Mouse (Mus musculus): ENCODE data around the gene Gm37240.

Gm37240 gene

GRCm38 (mm10) chr3:85391756-85392155, 495.6 kb downstream of the Gm37240 start:
- no peak for DNase-seq (ENCODE audit: low spot score)

DNA sequence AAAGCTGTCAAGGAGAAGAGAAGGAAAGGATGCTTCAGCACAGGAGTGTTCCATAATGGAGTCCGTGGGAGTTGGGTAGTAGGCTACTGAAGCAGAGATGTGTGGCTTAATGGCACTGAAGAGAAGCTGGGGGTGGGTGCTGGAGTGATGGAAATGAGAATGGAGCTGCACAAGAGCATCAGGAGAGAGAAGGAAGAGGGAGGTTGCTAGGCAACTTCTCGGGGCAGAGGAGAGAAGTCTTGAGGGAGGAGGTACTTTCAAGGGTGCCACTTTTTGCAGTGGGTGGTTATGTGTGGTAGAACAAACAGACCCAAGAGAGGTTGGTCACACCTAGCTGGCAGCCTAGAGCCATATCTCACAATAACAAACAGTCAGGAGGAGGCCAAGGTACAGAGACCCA, 496.2 kb downstream of the Gm37240 start:
- no peak for DNase-seq (ENCODE audit: low spot score)

- no peak for DNase-seq (ENCODE audit: low spot score)
Measured at GRCm38 (mm10) chr3:85385371-85385770, 501.9 kb downstream of the Gm37240 start.

DNA sequence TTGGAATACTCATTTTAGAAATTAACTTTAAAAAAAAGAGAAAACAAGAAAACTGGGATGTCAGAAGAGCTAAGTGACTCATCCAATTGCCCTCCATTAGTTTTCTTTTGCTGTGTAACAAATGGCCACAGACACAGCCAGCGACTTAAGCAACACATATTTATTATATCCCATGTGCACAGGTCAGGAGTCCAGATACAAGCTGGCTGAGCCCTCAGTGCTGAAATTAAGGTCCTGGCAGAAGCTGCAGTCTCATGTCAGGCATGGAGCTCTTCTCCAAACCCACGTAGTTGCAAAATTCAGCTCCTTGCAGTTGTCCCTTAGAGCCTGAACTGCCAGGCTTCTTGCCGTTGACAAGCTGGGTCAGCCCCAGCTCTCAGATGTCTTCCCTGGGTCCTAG, 504.0 kb downstream of the Gm37240 start:
- DNase-seq (ENCODE audit: low spot score): no peak

DNA sequence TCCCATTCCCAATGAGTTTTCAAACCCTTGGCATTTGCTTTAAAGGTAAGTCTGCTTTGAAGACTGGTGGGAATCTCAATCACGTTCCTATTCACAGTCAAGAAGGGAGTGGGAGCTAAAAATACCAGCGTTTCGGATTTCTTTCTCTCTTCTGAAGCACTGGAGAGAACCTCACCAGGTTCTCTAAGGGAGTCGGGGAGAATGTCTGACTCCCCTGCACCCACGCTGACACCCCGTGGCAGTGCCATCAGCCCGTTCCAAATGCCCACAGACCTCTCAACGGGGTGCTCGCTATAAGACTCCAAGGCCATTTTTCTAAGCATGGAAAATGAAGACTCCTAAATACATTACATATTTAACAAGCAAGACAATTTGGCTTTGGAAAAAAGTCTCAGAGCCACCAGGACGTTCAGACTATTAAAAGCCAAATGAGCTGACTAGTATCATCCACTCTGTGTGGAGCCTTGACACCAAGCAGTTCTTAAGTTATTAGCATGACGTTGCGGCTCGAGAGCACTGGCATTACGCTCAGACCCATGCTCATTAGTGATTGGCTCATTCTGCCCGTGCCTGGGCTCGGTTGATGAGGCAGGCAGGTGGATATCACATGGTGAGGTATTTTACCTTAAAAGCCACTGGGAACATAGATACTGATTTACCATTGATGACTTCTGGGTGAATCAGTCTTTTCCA, 508.5 kb downstream of the Gm37240 start:
- no peak for DNase-seq (ENCODE audit: low spot score)

DNA sequence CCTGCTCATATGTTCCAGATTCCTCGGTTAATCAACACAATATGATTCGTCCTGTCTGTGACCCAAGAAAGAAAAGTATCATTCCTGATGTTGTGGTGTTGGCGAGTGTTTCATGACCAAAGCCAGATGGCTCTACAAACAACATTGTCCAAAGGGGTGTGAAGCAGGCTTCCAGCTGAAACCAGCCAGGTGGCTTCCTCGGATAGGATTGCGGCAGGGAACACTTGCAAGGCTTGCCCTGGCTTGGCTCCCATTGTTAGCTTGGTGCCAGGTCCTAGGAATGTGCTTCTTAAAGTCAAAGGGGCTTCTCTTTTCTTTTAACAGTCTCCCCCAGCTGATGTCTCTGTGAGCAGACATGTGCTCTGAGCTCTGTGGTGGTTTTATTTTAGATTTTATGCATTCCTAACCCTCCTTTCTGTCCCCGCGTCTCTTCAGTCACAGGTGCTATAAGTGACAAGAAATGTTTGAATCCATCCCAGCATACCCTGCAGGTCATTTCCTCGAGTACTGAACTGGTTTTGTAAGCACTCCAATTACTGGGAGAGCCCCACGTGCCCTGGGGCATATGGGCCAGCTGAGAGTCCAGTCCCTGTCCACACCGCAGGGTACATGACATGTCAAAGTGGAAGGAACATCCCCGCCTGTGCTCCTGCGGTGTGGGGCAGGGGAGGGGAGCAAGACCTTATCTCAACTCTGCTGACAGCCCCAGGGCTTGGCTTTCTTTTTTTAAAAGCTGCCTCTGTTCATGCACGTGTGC, 509.2 kb downstream of the Gm37240 start:
- no peak for DNase-seq (ENCODE audit: low spot score)

DNA sequence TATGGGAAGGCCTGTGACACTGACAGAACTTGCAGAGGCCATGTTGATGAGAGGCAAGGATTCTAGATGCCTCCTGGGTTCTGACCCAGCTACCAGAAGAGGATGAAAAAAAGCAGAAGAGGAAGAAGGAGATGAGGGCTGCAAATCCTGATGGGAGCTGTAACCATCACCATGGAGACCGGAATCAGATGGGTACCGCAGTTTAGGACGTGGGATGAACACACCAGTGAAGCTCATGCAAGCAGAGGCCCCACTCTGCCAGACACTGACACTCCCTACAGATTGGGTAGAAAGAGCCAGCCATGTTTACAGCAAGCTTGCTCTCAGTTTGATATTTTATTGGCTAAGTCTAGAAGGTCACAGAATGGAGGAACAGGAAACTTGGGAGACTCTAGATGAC, 509.8 kb downstream of the Gm37240 start:
- DNase-seq (ENCODE audit: low spot score): no peak

DNA sequence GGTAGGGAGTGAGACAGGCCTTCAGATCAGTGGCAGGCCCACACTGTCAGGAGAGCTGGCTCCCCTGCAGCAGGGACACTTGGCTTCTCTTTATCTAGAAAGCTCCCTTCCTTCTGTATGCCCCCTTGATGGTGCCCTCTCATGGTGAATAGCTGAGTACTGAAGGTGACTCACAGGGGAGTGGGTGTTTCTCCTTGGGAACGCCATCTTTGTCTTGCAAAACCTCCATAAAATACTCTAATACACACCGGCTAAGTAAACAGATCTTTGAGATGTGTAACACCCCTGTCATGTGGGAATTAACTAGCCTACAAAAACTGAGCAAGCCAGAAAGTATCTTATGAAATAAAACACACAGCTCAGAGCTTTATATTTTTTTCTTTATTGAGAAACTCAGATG, 510.8 kb downstream of the Gm37240 start:
- no peak for DNase-seq (ENCODE audit: low spot score)

GRCm38 (mm10) chr3:85373039-85373438, 514.3 kb downstream of the Gm37240 start:
- DNase-seq (ENCODE audit: low spot score): no peak

DNA sequence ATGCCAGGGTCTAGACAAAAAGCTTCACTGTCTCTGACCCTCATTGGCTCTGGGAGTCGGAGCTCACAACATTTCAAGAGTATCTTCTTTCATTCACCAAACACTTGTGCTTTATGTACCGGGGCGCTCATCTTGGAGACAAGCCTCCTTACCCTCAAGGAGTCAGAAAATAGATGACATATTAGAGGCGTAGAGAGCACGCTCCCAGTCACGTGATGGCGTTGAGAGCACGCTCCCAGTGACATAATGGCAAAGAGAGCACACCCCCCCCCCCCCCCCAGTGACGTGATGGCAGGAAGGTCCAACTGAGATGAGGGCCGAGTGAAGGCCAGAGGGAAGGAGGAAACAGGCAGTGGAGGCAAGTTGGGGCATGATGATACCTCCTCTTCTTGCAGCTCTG, 517.5 kb downstream of the Gm37240 start:
- no peak for DNase-seq (ENCODE audit: low spot score)

GRCm38 (mm10) chr3:85369157-85369556, 518.2 kb downstream of the Gm37240 start:
- DNase-seq (ENCODE audit: low spot score): no peak

DNA sequence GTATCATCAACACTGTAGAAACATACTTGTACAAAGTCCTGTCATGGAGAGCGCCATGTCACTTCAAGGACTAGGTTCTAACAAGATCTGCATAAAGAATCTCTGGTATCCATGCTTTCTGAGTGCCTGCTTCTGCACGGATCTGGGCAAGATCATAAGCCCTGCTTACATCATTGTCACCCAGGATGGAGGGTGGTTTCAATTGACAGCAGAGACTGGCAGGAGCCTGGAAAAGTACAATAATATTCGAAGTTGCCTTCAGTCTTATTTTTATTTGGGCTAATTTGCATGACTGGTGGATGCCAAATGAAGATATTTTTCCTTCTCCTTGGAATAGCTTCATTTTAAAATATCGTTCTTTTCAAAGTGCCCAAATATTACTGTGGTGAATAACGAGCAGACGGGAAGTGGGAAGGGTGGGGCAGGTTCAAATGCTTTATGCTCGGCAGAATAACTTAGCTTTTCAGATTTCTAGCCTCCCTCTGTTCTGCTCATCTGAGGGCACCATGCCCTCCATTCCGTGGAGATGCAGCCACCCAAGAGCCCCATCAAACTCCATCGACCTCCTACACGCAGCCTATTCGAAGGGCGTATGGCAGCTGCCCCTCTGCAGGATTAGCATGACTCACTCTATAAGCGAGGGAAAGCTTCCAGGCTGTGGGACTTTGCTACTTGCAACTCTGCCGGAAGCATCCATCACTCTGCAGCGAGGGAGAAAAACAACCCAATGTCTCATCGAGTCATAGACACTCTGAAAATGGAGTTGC, 518.8 kb downstream of the Gm37240 start:
- no peak for DNase-seq (ENCODE audit: low spot score)

DNA sequence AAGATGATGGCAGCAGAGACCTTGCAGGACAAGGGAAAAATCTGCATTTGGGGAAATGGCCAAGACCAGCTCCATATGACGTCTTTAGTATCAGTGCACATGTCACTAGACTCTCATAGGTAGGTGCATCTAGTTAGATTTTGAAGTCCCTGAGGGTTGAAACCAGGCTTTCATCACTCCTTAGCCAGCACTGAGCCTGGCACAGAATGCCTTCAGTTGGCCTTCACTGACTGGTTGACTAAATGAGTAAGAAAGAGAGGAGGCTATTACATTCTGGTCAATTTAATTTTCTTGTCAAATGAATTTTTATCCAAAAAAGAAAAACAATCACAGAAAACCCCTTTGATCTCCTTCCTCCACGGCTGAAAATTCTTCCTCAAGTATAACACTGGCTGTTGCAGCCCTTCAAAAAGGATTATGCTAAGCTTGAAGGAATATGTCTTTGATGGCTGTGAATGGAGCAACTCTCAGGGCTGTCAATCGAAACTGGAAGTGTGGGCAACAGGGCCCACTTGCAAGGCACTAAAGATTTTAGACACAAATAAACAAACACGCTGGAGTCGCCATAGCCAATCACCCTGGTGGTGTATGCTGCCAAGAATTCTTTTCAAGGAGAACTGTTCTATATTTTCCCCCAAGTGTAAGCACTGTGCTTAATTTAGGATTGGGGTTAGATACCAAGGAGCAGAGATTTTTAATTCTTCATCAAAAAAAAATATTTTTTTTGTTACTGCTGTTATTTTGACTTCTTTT, 522.6 kb downstream of the Gm37240 start:
- DNase-seq (ENCODE audit: low spot score): no peak

GRCm38 (mm10) chr3:85362883-85363282, 524.4 kb downstream of the Gm37240 start:
- no peak for DNase-seq (ENCODE audit: low spot score)

DNA sequence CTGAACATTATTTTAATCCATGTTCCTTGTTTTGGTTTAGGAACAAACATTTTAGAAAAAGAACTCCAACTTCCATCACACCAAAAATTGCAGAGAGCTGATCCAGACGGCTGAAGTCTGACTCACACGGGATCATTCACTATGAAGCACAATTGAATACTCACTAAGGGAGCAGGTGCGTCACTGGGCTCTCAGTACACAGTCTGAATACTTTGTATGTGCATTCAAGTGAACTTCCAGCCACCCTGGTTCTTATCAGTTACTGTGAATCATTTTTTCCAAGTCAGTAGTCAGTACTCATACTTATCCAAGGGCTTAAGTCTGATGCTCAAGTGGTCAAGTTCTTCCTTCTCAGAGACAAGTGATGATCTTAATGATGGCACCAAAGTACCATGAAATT, 530.9 kb downstream of the Gm37240 start:
- DNase-seq (ENCODE audit: low spot score): no peak

DNA sequence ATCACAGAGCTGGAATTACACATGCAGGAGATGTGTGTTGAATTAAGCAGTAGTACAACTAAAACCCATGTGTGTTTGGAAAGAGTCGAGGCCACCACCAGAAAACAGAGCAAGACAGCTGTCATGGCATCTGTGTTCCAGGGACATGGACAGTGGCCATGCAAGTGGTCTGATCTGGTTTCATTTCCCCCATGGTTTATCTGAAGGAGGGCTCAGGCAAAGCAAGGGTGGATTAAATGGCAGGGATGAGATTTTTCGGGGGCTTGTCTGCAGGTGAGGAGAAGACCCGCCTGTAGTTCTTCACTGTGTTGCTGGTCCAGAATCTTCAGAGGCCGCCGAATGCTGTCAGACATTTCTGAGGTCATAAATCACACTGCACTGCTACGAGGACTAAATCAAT, 539.3 kb downstream of the Gm37240 start:
- DNase-seq (ENCODE audit: low spot score): no peak

- no peak for DNase-seq (ENCODE audit: low spot score)
Measured at GRCm38 (mm10) chr3:85341103-85341860, 546.0 kb downstream of the Gm37240 start.

- DNase-seq (ENCODE audit: low spot score): no peak
Measured at GRCm38 (mm10) chr3:85340491-85340890, 546.8 kb downstream of the Gm37240 start.

- no peak for DNase-seq (ENCODE audit: low spot score)
Measured at GRCm38 (mm10) chr3:85339926-85340325, 547.4 kb downstream of the Gm37240 start.

GRCm38 (mm10) chr3:85339269-85339820, 548.0 kb downstream of the Gm37240 start:
- no peak for DNase-seq (ENCODE audit: low spot score)

- DNase-seq (ENCODE audit: low spot score): no peak
Measured at GRCm38 (mm10) chr3:85338755-85339095, 548.6 kb downstream of the Gm37240 start.
